Mouse (Mus musculus): ENCODE measurements around the gene Gm17018.

DNA sequence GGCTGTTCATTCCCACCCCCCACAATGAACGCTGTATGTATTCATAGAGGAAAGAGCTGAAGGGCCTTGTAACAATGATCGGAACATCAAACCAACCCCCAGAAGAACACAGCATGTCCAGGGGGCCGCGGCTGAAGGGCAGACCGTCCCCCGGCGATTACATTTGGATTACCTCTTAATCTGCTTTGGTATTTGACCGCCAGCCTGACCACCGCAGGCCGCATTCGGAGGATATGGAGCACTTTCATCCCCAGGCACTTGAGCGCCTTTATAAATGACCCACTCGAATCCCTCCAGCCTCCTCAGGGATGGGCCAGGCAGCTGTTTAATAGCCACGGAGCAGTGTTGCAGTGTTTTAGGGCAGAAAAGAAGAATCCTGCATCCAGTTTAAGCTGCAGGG is 7.0 kb downstream of the Gm17018 start:
- TF ChIP-seq POLR2A (IDR thresholded peaks at IDR 0.05; ENCODE audit: control insufficient read depth, low read depth, low read length) (no peak), CTCF (IDR thresholded peaks at IDR 0.05; ENCODE audit: control insufficient read depth, insufficient read depth, insufficient replicate concordance, low read depth, low read length) (no peak)

Measured in testis, adult 2 months (tissue).